Mouse (Mus musculus): ENCODE results near the gene Zfp992. TPM values are rescaled to one million over a fixed set of nuclear protein-coding genes. Genes with fewer than 3 reads are reported as not detected.

Zfp992 gene
- total RNA-seq, 2 experiments from 2014 or later, result 0.56 to 1.0 TPM

Other genes starting within 250 kb of the Zfp992 start
- under 1 TPM; 0.13 to 0.27 TPM for gene Zfp981, start 53.0 kb downstream of the Zfp992 start, total RNA-seq (2021)
- 1 to 10 TPM; 2.1 to 2.3 TPM for gene Zfp993, start 161.9 kb downstream of the Zfp992 start, total RNA-seq (2021)